Mouse (Mus musculus) thymus, adult 2 months (tissue): ENCODE measurements at regions not wholly inside any gene's neighbourhood (a gene's known extent, or its start where the extent isn't known, plus 50 kb on each side); places are given as distances from the start of the nearest gene placed in this dataset.

Experiments
- DNase-seq: peaks from one replicate; pipeline ENCODE4 v3.0.0; 2021
- H3K27ac ChIP-seq: fragments of 200-500 bp; 2 replicates; pipeline ENCODE4 v1.5.1; 2012; ENCODE audit warnings: low read length, control low read depth; ENCODE audit not compliant: control insufficient read depth, insufficient read depth
- H3K27me3 ChIP-seq: fragments of 200-500 bp; 2 replicates; pipeline ENCODE4 v1.6.1; 2012; ENCODE audit warnings: mild to moderate bottlenecking, low read length, moderate library complexity, mixed read lengths; ENCODE audit not compliant: control insufficient read depth, insufficient read depth
- H3K36me3 ChIP-seq: fragments of 200-500 bp; 2 replicates; pipeline ENCODE4 v1.6.1; 2012; ENCODE audit warnings: mild to moderate bottlenecking, low read length, moderate library complexity; ENCODE audit not compliant: control insufficient read depth, insufficient read depth
- H3K4me1 ChIP-seq: fragments of 200-500 bp; replicated peaks from 2 replicates; pipeline ENCODE4 v1.6.1; 2012; ENCODE audit warnings: low read length; ENCODE audit not compliant: control insufficient read depth, insufficient read depth
- H3K4me3 ChIP-seq: fragments of 200-500 bp; 2 replicates; pipeline ENCODE4 v1.5.1; 2012; ENCODE audit warnings: mild to moderate bottlenecking, low read length, control low read depth, moderate library complexity; ENCODE audit not compliant: control insufficient read depth, insufficient read depth
- CTCF ChIP-seq: fragments of 200-500 bp; IDR thresholded peaks from 2 replicates; pipeline ENCODE4 v1.5.1; 2012; ENCODE audit warnings: mild to moderate bottlenecking, control low read depth, low read length, moderate library complexity, borderline replicate concordance; ENCODE audit not compliant: control insufficient read depth, poor library complexity, insufficient read depth; ENCODE audit errors: extremely low read depth
- POLR2A ChIP-seq: fragments of 200-500 bp; IDR thresholded peaks from 2 replicates; pipeline ENCODE4 v1.6.1; 2012; ENCODE audit warnings: mild to moderate bottlenecking, low read length, control low read depth, moderate library complexity; ENCODE audit not compliant: control insufficient read depth, poor library complexity, insufficient read depth; ENCODE audit errors: extremely low read depth
- WGBS: fragments of 180-500 bp; shearing (Covaris S2); methylation state at CpG from one replicate; pipeline ENCODE4 v1.1.7; 2018; 5-methylcytosine and 5-hydroxymethylcytosine counted together

DNA sequence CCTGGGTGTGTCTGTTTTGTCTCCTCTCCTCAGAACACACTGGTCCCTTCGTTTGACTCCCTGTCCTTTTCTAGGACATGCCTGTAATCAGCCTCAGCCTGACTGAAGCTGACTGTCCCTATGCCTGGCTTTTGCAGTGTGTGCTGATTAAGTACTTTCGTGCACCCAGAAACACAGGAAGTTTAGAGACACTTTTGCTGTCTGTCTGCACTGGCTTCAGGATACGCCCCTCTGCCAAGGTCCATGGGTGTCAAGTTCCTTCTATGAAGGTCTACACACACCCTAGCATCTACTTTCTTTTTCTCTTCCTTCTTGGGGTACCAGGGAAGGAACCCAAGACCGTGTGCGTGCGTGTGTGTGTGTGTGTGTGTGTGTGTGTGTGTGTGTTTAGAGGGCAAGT lies 189.3 kb downstream of the Gadd45g start:
- H3K27ac ChIP-seq = no peak overlapping the region
- TF ChIP-seq POLR2A (no peak), CTCF (no peak)
- no peak overlapping the region for H3K4me3 ChIP-seq
- H3K27me3 ChIP-seq = no peaks in the 10 kb centered on the region
- H3K36me3 ChIP-seq = no peaks in the 10 kb centered on the region
- peaks cover 10% of the 10 kb centered on the region for H3K4me1 ChIP-seq
- WGBS = 14% methylated on average over 6 of the region's 6 CpGs
- no peak for DNase-seq

DNA sequence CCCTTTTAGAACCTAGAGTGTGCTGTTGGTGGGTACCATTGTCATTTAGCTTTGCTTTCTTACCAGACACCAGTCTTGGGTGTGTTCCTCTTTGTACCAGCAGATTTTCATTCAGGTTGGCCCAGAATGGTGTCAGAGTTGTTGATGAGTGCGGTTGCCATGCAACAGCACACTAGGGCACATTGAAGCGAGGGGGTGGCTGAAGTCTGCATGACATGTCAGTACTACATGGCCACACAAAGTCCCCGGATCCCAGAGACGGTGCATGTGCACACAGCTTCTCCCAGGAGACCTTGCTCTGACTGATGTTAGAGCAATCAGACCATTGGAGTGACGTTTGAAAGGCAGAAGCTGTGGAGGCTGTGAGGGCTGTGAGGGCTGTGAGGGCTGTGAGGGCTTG lies 189.9 kb downstream of the Gadd45g start:
- no peak for TF ChIP-seq CTCF
- TF ChIP-seq POLR2A = no peak
- Histone ChIP-seq H3K27ac (no peak overlapping the region), H3K27me3 (no peaks in the 10 kb centered on the region), H3K4me3 (no peak overlapping the region), H3K4me1 (peaks cover 12% of the 10 kb centered on the region), H3K36me3 (no peaks in the 10 kb centered on the region)
- no peak for DNase-seq
- WGBS = 63% methylated on average over 5 of the region's 5 CpGs

DNA sequence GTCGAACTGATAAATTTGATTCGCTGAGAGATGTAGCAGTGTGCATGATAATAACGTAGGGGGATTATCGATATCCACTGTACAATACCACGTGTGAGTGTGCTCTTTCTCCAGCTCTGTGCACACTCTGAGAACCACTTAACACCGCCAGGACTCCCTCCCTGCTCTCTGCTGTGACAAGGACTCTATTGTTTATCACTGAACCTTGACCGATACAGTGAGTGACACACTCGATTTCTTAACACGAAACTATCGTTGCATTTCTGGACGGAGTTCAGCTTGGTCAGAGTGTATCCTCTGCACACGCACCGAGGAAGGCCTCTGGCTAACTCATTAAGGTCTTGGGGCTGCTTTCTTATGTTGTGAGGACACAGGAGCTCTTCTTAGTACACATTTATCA lies 190.7 kb downstream of the Gadd45g start:
- Histone ChIP-seq H3K36me3 (no peaks in the 10 kb centered on the region), H3K27me3 (no peaks in the 10 kb centered on the region), H3K27ac (no peak overlapping the region), H3K4me1 (peaks cover 17% of the 10 kb centered on the region), H3K4me3 (no peak overlapping the region)
- no peak for DNase-seq
- TF ChIP-seq CTCF (no peak), POLR2A (no peak)
- WGBS = 90% methylated on average over 13 of the region's 13 CpGs

DNA sequence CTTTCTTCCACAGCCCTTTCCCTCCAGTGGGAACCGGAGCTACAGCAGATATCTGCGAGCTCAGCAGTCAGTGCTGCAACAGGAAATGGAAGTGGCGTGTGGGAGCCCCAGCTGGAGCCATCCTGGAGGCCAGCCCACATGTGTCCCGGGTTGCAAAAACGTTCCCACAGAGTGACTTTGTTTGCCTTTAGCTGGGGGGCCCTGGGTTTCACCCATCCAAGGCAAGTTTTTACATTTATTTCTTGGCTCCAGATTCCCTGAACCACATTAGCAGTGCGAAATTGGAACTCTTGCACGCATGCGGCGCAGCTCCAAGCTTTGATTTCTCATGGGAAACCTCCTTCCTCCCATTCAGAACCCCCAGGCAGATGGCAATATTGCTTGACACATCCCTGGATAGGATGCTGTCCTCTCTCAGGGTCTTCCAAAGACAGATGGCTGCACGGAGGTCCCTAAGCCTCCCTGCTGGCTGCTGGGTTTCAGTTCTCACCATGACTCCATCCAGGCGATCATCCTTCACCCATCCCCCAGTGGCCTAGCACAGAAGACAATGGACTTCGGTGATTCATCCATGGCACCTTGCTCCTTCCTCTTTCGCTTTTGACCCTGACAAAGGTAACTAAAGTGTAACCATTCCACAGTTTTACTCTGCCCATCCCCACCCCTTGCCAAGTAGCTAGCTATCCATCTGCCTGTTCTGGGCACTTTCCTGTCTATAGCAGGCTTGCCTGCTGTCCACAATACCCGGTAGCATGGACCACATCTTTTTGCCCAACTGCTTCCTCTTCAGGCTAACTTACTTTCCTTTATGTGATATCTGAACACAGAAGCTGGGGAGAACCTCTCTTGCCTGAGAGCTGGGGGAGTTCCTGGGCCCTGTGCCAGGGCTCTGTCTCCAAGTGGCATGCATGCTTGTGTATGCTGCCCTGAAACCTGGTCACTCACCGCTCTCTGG lies 195.3 kb downstream of the Gadd45g start:
- Histone ChIP-seq H3K36me3 (no peaks in the 10 kb centered on the region), H3K27me3 (no peaks in the 10 kb centered on the region), H3K4me3 (no peak overlapping the region), H3K4me1 (peaks cover 7% of the 10 kb centered on the region), H3K27ac (no peak overlapping the region)
- DNase-seq = no peak
- 36% methylated on average over 15 of the region's 15 CpGs for WGBS
- TF ChIP-seq POLR2A (no peak), CTCF (no peak)

DNA sequence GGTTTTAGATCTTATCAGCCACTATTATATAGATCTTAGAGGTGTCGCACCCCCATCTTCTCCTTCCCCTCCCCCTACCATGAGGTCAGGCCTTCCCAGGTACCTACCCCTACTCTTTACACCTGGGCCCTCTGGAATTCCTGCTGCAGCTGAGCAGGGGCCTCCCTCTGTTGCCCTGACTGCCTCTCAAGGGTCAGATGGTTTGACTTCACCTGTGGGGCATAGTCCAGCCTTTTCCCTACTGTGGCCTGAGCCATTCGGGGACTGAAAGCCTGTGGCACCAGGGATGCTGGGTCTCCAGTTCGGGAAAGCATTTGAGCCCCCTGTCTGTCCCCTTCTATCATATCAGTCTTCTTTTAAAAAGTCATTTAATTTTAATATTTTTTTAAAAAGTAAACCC lies 196.4 kb downstream of the Gadd45g start:
- TF ChIP-seq CTCF (no peak), POLR2A (no peak)
- 96% methylated on average over 3 of the region's 3 CpGs for WGBS
- no peak for DNase-seq
- H3K36me3 ChIP-seq = no peaks in the 10 kb centered on the region
- H3K27ac ChIP-seq = no peak overlapping the region
- H3K4me1 ChIP-seq = peaks cover 7% of the 10 kb centered on the region
- H3K27me3 ChIP-seq = no peaks in the 10 kb centered on the region
- no peak overlapping the region for H3K4me3 ChIP-seq

DNA sequence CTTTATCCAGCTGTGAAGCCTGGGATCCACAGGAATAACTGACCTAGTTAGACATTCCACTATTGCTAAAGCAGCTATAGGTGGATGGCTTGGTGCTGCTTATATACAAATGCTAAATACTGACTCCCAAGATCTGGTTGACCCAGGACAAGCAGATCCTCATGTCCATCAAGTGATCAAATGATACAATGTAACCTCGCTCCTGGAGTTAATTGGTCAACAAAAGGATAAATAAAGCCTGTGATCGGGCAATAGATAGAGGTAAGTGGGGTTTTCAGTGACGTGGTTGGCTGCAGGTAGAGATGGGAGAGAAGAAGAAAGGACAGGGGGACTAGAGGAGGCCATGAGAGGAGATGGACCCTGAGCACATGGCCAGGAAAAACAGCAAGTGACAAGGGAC lies 197.4 kb downstream of the Gadd45g start:
- Histone ChIP-seq H3K36me3 (no peaks in the 10 kb centered on the region), H3K27ac (no peak overlapping the region), H3K4me3 (no peak overlapping the region), H3K4me1 (peaks cover 10% of the 10 kb centered on the region), H3K27me3 (no peaks in the 10 kb centered on the region)
- TF ChIP-seq CTCF (no peak), POLR2A (no peak)
- WGBS = 97% methylated on average over 3 of the region's 3 CpGs
- DNase-seq = no peak
